Mouse (Mus musculus) lung, postnatal 0 days (tissue): ENCODE measurements around the gene Prkcq.

Source experiments
- CTCF ChIP-seq: IDR thresholded peaks from 2 replicates; pipeline ENCODE4 v1.5.1; 2016; ENCODE audit warnings: antibody characterized with exemption, mild to moderate bottlenecking
- EP300 ChIP-seq: IDR thresholded peaks from 2 replicates; pipeline ENCODE4 v1.6.1; 2016; ENCODE audit warnings: antibody characterized with exemption, mild to moderate bottlenecking, control low read depth

DNA sequence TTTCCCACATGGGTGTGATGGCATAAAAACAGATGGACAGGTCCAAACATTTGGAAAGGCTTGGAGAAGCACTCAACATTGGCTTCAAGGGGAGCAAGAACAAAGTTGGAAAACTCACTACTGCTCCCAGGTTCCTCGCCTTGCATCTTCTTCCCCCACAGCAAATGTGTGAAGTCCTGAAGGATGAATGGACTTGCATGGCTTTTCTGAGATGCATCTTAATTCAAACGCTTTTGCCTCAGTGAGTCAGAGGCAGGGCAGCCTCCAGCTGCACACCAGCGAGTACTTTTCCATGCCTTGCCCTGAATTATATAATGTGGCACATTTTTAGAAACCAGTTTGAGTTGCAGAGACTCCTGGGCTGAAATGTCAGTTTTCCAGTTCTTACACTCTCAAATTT, 175.9 kb downstream of the Prkcq start:
- TF ChIP-seq EP300 (no peak), CTCF (no peak)
